Mouse (Mus musculus): ENCODE data around the gene Arl6ip5. TPM values are rescaled to one million over a fixed set of nuclear protein-coding genes. Genes with fewer than 3 reads are reported as not detected.
A peak's percentile ranks its signal among the peaks of the same experiment; 100 is the strongest.
"Not testable (repeated sequence)": the region's sequence is repeated elsewhere in the genome, so short reads cannot be mapped to it uniquely, and the experiment has no call there.

Arl6ip5 gene
- polyA plus RNA-seq, 1 experiment from 2014 or later, result 133 TPM

DNA sequence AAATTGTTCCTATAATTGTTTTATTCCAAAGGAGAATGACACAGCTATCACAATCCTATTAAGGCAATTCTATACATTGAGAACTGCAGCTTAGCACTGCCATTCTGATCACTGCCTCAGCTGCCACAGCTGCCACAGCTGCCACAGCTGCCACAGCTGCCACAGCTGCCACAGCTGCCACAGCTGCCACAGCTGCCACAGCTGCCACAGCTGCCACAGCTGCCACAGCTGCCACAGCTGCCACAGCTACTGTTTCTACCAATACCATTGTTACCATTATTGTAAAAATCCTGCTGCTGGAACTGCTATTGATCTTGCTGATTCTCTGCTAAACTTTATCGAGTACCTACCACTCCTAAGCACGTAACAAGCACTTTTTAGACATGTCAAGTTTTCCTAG is 49.4 kb downstream of the Arl6ip5 start:
- not testable (repeated sequence) for H3K36me3 ChIP-seq; ATAC-seq (ENCODE audit: low FRiP score, low read depth); H3K27me3 ChIP-seq

DNA sequence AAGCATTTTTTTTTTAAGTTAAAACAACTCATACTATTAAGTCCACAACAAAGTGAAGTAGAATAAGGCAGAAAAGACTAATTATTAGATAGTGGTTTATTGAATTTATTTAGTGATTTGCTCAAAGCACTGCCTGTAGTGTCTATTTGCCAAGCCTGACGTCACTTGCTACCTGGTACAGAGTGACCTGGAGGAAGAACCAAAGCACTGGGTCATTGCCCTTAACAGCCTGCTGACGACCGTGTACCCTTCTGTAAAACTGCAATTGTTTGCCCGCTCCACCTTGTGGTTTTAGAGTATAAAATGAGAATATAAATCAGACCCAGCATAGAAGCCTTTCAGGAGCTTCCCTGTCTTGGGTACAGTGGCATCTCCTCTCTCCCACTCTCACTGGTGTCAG is 51.7 kb downstream of the Arl6ip5 start:
- Histone ChIP-seq H3K9ac (no peak overlapping the region), H3K9me3 (no peaks in the 10 kb centered on the region), H3K36me3 (no peaks in the 10 kb centered on the region), H3K4me2 (no peak overlapping the region), H3K27me3 (no peaks in the 10 kb centered on the region), H3K4me1 (replicated peaks) (no peaks in the 10 kb centered on the region), H3K4me3 (no peak overlapping the region), H3K27ac (replicated peaks) (no peak overlapping the region)
- no peak for ATAC-seq (ENCODE audit: low FRiP score, low read depth)
- 77% methylated on average over 4 of the region's 4 CpGs for WGBS

More for the DNA sequence above, 49.4 kb downstream of the Arl6ip5 start:
- H3K4me1 ChIP-seq (replicated peaks); H3K4me3 ChIP-seq; H3K9ac ChIP-seq; H3K9me3 ChIP-seq; H3K4me2 ChIP-seq; H3K27ac ChIP-seq (replicated peaks): not testable (repeated sequence)
- 83% methylated on average over 2 of the region's 2 CpGs for WGBS

DNA sequence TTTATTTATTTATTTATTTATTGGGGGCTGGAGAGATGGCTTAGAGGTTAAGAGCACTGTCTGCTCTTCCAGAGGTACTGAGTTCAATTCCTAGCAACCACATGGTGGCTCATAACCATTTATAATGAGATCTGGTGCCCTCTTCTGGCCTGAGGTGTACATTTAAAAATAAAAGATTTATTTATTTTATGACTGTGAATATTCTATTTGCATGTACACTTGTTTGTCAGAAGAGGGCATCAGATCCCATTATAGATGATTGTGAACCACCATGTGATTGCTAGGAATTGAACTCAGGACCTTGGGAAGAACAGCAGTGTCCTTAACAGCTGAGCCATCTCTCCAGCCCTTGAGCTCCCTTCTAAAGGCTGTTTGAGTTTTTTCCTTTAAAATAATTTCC is 53.3 kb downstream of the Arl6ip5 start:
- H3K9me3 ChIP-seq; H3K27ac ChIP-seq (replicated peaks); H3K36me3 ChIP-seq; H3K27me3 ChIP-seq; H3K4me2 ChIP-seq; H3K4me1 ChIP-seq (replicated peaks); ATAC-seq (ENCODE audit: low FRiP score, low read depth); H3K4me3 ChIP-seq; H3K9ac ChIP-seq: not testable (repeated sequence)

DNA sequence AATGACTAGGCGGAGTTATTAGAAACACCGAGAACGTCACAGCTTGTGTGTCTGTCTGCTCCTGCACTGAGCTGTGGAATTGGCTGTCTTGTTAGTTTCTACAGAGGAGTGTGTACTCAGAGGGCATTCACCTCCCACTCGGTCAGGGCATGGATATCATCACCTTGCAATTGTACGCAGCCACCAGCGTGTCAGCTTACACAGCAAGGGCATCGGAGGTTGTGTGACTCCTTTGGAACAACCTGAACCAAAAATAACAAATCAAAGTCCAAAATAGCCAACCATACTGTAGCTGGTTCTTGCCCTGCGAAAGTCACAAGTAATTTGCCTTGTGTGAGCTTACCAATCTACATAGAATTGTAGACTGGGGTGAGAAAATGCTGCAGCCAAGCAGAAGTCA is 54.8 kb downstream of the Arl6ip5 start:
- H3K27me3 ChIP-seq, result no peaks in the 10 kb centered on the region
- H3K36me3 ChIP-seq, result no peaks in the 10 kb centered on the region
- ATAC-seq (ENCODE audit: low FRiP score, low read depth), result no peak
- no peak overlapping the region for H3K9ac ChIP-seq
- H3K27ac ChIP-seq (replicated peaks), result no peak overlapping the region
- no peak overlapping the region for H3K4me3 ChIP-seq
- no peaks in the 10 kb centered on the region for H3K4me1 ChIP-seq (replicated peaks)
- H3K4me2 ChIP-seq, result no peak overlapping the region
- H3K9me3 ChIP-seq, result no peaks in the 10 kb centered on the region
- 88% methylated on average over 8 of the region's 8 CpGs for WGBS

DNA sequence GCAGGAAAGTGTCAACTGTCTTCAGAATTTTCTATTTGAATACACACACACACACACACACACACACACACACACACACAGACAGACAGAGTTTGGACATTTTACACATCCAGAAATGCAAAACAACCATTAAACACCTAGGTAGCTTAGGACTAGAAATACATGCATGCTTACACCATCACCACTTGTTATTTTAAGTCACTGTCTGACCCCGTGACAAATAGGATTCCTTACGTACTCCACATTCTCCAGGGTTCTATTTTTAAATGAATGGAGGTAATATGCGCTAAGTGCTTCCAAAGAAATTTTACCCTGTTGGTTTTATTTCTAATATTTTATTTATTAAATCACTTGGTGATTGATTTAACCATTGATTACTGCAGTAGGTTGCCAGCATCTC is 55.2 kb downstream of the Arl6ip5 start:
- Histone ChIP-seq H3K27me3 (no peaks in the 10 kb centered on the region), H3K9ac (no peak overlapping the region), H3K9me3 (no peaks in the 10 kb centered on the region), H3K4me3 (no peak overlapping the region), H3K4me1 (replicated peaks) (no peaks in the 10 kb centered on the region), H3K36me3 (no peaks in the 10 kb centered on the region), H3K27ac (replicated peaks) (no peak overlapping the region), H3K4me2 (no peak overlapping the region)
- ATAC-seq (ENCODE audit: low FRiP score, low read depth), result no peak
- 74% methylated on average over 3 of the region's 3 CpGs for WGBS

DNA sequence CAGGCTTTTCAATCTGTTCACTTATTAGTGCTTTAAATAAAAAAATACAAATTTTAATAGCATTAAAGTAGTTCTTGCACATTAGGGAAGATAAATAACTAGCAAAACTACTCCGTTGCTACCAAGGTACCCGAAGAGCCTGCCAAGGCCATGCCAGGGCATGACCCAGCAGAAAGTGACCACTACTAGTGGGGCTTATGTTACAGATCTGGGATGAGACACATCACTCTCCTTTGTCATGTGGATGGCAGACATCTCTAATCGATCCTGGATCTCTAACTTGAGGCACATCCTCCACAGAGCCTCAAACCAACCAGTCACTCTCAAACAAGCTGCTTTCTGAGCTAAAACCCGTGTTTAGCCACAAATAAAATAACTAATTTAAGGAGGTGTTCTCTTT is 56.2 kb downstream of the Arl6ip5 start:
- Histone ChIP-seq H3K9me3 (no peaks in the 10 kb centered on the region), H3K4me3 (no peak overlapping the region), H3K27ac (replicated peaks) (no peak overlapping the region), H3K36me3 (no peaks in the 10 kb centered on the region), H3K9ac (no peak overlapping the region), H3K4me1 (replicated peaks) (no peaks in the 10 kb centered on the region), H3K4me2 (no peak overlapping the region), H3K27me3 (no peaks in the 10 kb centered on the region)
- no peak for ATAC-seq (ENCODE audit: low FRiP score, low read depth)
- 81% methylated on average over 4 of the region's 4 CpGs for WGBS

DNA sequence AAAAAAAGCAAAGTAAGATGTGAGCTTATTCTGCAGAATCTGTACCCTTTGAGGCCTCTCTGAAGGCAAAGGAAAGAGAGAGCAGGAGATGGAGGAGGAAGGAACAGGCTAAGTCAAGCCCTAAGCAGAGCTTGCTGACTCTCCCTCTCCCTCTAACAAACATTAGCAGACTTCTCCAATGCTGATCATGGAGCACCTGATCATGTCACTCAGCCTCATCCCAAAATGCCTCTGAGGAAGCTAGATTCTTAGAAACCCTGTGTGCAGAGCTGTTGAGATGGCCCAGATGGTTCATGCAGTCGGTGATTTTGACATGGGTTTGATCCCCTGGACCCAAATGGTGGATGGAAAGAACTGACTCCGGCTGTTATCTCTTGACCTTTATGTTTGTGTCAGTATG is 56.6 kb downstream of the Arl6ip5 start:
- Histone ChIP-seq H3K9me3 (no peaks in the 10 kb centered on the region), H3K9ac (no peak overlapping the region), H3K4me2 (no peak overlapping the region), H3K4me3 (no peak overlapping the region), H3K27ac (replicated peaks) (no peak overlapping the region), H3K36me3 (no peaks in the 10 kb centered on the region), H3K27me3 (no peaks in the 10 kb centered on the region), H3K4me1 (replicated peaks) (no peaks in the 10 kb centered on the region)
- ATAC-seq (ENCODE audit: low FRiP score, low read depth), result no peak
- WGBS, result 94% methylated on average over 2 of the region's 2 CpGs

DNA sequence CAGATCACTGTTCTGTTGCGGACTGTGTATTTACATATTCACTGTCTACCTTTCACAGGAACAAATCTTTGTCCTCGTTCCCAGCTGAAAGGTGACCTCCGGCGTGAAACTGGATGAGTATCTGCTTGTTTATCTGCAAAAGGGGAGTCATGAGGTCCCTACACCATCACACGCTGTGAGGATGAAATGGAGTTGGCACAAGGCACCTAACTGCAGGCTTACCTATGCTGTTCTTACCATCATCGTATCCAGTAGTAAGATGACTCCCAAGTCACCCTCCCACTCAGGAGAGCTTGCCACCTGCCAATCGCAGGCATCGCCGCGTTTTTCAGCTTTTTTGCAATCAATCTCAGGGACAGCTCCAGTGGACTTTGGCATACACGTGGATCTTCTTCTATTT is 59.1 kb downstream of the Arl6ip5 start:
- Histone ChIP-seq H3K27me3 (no peaks in the 10 kb centered on the region), H3K4me2 (no peak overlapping the region), H3K27ac (replicated peaks) (no peak overlapping the region), H3K4me3 (no peak overlapping the region), H3K9ac (no peak overlapping the region), H3K4me1 (replicated peaks) (no peaks in the 10 kb centered on the region), H3K36me3 (no peaks in the 10 kb centered on the region), H3K9me3 (no peaks in the 10 kb centered on the region)
- no peak for ATAC-seq (ENCODE audit: low FRiP score, low read depth)
- 79% methylated on average over 11 of the region's 11 CpGs for WGBS

DNA sequence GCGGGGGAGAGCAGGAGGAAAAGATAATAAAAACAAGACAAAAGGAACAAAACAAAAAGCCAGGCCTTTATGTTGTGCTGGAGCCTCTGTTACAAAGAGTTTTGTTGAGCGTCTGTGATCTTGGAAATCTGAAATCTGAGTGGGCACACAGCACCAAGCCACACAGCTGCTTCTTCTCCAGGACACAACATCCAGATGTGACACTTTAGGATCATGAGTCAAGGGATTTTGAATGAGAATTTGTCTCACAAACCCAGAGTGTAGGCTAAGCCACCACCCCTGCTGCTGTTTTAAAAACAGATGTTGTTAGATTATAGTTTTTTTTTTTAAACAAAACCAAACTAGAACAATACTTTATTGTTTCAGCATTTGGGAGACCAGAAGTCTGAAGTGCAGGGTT is 61.9 kb downstream of the Arl6ip5 start:
- Histone ChIP-seq H3K9ac (no peak overlapping the region), H3K4me3 (no peak overlapping the region), H3K27ac (replicated peaks) (no peak overlapping the region), H3K27me3 (no peaks in the 10 kb centered on the region), H3K4me1 (replicated peaks) (0 out of 2 replicates have a peak, but pooled peaks cover 6% of the 10 kb centered on the region), H3K4me2 (no peak overlapping the region), H3K36me3 (no peaks in the 10 kb centered on the region), H3K9me3 (no peaks in the 10 kb centered on the region)
- WGBS, result 60% methylated on average over 2 of the region's 2 CpGs
- ATAC-seq (ENCODE audit: low FRiP score, low read depth), result no peak

DNA sequence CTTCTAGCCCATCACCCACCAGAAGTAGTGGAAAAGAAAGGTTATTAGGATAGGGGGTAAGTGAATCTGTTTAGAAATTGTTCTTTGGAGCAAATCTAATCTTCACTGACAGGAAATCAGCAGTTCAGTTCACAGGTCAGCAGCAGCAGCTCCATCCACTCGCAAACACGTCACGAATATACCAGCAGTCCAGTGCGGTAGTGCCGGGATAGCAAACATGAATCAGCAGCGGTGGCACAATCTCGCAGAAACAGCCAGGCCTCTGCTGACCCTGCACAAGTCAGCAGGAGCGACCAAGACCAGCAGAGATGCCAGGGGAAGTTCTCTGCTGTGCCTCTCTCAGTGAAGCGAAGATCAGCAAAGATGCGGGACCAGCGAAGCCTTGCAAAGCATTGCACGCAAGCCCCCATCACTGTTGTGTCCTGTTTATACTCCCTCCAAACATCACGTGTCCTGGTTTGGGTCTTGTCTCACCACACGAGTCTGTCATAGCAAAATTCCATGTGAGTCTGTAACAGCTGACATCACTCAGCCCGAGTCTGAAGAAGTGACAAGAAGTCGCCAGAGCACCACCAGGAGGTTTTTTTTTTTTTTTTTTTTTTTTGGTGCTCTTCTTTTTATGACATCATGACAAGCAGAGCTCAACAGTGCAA is 62.7 kb downstream of the Arl6ip5 start:
- 82% methylated on average over 16 of the region's 16 CpGs for WGBS
- H3K27ac ChIP-seq (replicated peaks), result no peak overlapping the region
- no peak overlapping the region for H3K9ac ChIP-seq
- H3K9me3 ChIP-seq, result no peaks in the 10 kb centered on the region
- no peak overlapping the region for H3K4me3 ChIP-seq
- H3K4me2 ChIP-seq, result no peak overlapping the region
- H3K36me3 ChIP-seq, result no peaks in the 10 kb centered on the region
- H3K27me3 ChIP-seq, result no peaks in the 10 kb centered on the region
- peaks cover 9% of the 10 kb centered on the region for H3K4me1 ChIP-seq (replicated peaks)
- ATAC-seq (ENCODE audit: low FRiP score, low read depth), result no peak

DNA sequence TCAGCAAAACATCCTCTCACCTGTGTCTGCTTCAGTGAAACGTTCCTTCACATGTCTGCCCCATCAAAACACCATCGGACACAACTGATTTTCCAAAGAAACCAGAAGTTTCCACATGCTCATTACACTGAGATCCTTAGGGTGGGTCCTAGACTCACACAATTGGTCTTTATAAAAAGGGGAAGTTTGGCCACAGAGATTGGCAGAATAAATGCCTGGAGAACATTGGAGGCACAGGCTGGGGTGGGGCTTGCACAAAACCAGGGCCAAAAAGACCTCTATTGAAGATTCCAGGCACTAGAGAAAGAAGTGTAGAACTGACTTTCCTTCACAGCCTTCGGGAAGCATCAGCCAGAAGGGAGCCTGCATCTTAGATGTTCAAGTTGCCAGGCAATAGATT is 63.3 kb downstream of the Arl6ip5 start:
- WGBS, result 86% methylated on average over 3 of the region's 3 CpGs

DNA sequence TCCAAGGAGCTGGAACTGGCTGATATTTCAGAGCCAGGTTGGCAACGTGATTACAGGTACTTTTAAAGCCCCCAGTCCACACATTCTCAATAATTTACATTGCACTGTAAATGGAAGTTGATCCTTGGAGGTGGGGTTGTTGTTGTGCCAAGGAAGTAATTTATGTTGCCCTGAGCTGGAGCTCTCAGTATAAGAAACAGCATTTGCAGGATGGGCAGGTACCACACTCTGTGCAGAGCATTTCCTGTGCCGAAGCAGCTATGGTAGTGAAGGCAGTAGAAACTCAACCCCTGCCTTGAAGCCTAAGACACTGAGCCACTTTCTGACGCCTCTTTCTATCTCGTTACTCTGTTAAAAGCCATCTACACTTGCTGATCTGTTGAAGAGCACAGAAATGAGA is 65.3 kb downstream of the Arl6ip5 start:
- WGBS, result 56% methylated on average over 4 of the region's 4 CpGs
- no peak overlapping the region for H3K9ac ChIP-seq
- H3K27me3 ChIP-seq, result no peaks in the 10 kb centered on the region
- H3K4me1 ChIP-seq (replicated peaks), result peaks cover 16% of the 10 kb centered on the region
- peak overlapping the region; percentile 23; the same call in 1 of the 2 replicates for H3K4me2 ChIP-seq
- ATAC-seq (ENCODE audit: low FRiP score, low read depth), result no peak
- no peaks in the 10 kb centered on the region for H3K36me3 ChIP-seq
- no peaks in the 10 kb centered on the region for H3K9me3 ChIP-seq
- 0 out of 2 replicates have a peak overlapping the region, but pooled peaks have one; percentile 18 for H3K27ac ChIP-seq (replicated peaks)
- H3K4me3 ChIP-seq, result no peak overlapping the region

More for the DNA sequence above, 63.3 kb downstream of the Arl6ip5 start:
- H3K9ac ChIP-seq, result no peak overlapping the region
- no peak overlapping the region for H3K4me2 ChIP-seq
- ATAC-seq (ENCODE audit: low FRiP score, low read depth), result no peak
- H3K4me1 ChIP-seq (replicated peaks), result peaks cover 12% of the 10 kb centered on the region
- no peaks in the 10 kb centered on the region for H3K36me3 ChIP-seq
- no peaks in the 10 kb centered on the region for H3K27me3 ChIP-seq
- H3K27ac ChIP-seq (replicated peaks), result no peak overlapping the region
- no peak overlapping the region for H3K4me3 ChIP-seq
- H3K9me3 ChIP-seq, result no peaks in the 10 kb centered on the region

DNA sequence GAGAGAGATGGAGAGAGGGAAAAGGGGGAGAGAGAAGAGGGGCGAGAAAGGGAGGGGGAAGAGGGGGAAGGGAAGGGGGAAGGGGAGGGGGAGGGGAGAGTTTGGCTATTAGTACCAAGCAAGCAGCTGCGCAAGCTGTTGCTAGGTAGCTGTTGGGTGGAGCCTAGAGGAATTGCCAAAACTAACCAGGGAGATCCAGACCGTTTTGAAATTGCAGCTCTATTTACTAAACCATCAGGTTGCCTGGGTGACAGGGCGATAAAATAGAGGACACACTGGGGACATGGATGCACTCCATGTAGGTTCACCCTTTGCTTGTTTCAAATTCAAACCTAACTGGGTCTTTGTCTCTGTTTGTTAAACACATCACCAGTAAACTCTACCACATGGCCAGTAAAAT is 65.9 kb downstream of the Arl6ip5 start:
- H3K27ac ChIP-seq (replicated peaks), result no peak overlapping the region
- peaks cover 16% of the 10 kb centered on the region for H3K4me1 ChIP-seq (replicated peaks)
- no peaks in the 10 kb centered on the region for H3K27me3 ChIP-seq
- H3K9ac ChIP-seq, result no peak overlapping the region
- H3K9me3 ChIP-seq, result no peaks in the 10 kb centered on the region
- WGBS, result 15% methylated on average over 4 of the region's 4 CpGs
- no peaks in the 10 kb centered on the region for H3K36me3 ChIP-seq
- H3K4me2 ChIP-seq, result peak overlapping the region; percentile 23; the same call in 1 of the 2 replicates
- no peak overlapping the region for H3K4me3 ChIP-seq
- no peak for ATAC-seq (ENCODE audit: low FRiP score, low read depth)
